Mouse (Mus musculus) adipocyte (in vitro differentiated cells): ENCODE measurements around the gene Gas1.

Experiments used
- DNase-seq: peaks from one replicate; pipeline ENCODE4 v3.0.0-alpha.2; 2016; ENCODE audit warnings: low spot score

Gas1 gene

DNA sequence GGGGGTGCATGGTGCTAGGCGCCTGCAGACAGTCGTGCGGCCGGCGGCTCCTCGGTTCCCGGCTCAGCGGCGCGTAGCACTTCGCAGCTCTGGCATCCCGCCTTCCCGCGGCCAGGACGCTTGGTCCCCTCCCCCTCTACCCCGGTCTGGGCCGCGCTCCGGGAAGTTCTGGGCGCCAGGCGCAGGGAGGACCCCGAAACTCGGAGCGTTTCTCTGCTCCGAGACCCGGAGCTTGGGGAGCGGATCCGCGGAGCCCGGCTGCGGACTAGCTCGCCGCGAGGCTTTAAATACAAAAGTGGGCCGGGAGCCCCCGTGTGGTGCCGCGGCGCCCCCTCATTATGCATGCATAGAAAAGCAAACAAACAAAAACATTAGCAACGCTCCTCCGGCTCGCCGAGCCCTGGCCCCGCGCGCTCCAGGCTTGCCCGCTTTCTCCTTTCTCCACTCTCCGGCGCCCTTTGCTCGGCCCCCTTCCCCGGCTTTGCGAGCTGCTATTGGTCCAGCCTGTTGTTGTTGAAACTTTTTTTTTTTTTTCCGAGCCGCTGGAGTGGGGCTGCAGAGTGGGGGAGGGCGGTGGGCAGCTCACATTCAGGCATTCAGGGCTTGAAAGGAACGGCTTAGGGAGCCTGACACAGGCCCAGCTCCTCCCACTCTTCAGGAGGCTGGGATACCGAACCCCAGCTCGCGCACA, at the start of gene Gas1:
Gas1 (minus strand) TSS at position 260 of the 691 bp plus-strand sequence.
- DNase-seq, result peak; percentile 95

DNA sequence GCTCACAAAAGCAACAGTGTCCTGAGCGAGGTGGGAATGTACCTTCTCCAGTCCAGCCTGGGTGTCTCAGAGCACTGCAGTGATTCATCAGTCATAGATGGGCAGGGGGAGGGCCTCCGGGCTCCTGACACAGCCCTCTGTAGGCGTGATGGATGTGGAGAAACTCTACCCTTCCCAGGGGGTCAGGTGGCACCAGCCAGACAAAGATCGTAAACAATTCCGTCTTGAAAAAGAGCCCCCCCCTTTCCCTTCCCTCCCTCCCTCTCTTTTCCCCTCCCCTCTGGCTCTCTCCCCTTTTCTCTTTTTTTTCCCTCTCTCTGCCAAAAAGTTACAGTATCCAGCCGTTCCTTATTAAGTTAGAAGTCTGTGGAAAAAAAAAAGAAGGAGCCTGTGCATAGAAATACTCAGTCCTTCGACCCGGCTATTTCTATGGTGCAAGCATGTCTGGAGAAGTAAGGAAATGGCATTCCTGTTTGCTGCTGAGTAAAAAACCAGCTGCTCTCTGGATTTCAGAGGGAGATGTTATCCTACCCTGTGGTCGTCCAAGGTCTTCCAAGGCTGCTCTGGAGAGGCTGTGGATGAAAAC, 49.2 kb upstream of the Gas1 start:
- peak; percentile 83 for DNase-seq

DNA sequence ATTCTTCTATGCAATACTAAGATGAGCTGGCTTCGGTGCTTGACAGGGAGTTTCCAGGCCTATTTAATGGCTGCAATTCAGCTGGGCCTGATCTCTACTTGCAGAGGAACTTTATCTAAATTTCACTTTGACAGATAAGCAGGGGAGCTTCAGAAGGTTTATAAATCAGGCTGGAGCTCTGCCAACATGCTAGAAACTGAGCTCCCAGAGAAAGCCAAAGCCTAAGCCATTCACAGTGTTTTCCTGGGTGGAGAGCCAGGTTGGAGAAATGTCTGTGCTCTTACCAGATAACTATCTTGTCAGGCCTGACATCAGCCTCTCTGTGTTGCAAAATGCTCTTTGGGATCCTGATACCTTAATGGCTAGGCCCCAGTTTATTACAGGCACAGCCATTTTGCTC, 48.6 kb upstream of the Gas1 start:
- DNase-seq, result peak; percentile 53

DNA sequence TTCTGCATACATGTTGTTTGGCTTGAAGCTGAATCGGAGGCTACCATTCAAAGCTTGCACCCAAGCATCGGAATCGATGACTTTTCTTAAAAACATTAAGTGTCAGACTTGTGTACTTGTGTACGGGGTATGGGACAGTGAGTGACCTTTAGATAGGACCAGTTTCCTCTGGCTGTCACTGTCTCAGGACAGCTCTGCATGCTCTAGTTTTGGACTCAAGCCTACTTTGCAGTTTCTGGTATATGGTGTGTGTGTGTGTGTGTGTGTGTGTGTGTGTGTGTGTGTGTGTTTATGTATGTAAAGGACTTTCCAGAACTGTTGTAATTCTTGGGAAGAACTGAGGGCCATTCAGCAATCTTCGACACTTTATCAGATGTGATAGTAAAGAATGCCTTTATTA, 48.1 kb upstream of the Gas1 start:
- DNase-seq, result no peak

DNA sequence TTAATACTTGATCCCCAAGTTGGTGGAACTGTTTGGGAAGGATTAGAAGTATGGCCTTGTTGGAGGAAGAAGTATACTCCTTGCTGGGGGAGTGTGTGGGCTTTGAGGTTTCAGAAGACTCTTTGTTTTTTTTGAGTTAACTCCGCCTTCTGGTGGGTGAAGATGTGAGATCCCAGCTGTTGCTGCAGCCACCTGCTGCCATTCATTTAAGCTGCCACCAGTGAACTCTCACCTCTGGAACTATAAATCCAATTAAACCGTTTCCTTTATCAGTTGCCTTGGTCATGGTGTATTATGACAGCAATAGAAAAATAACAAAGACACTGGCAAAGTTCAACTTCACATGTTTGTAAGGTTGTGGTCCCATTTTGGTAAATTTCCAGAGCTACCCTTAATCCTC, 46.6 kb upstream of the Gas1 start:
- DNase-seq, result no peak

DNA sequence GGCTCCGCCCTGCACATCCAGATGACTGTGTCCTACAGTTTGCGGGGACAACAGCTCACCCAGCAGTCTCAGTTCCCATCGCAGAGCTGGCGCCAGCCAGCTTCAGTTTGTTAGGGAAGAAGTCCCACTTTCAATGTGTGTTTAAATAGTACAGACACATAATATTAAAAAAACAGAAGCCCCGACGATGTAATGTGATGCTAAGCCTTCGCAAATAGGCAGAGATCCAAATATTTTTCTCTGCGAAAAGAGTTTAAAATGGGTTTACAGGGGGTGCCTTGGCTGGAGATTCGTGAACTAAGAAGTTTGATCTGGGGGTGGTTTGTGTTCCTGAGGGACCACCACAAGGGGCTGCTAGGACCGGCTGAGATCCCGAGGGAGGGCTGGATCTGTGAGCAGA, 45.2 kb upstream of the Gas1 start:
- DNase-seq, result no peak

- no peak for DNase-seq
Measured at GRCm38 (mm10) chr13:60213896-60214295, 36.7 kb upstream of the Gas1 start.

- DNase-seq, result peak; percentile 30
Measured at GRCm38 (mm10) chr13:60207135-60207601, 30.0 kb upstream of the Gas1 start.

- DNase-seq, result no peak
Measured at GRCm38 (mm10) chr13:60204746-60205145, 27.6 kb upstream of the Gas1 start.

DNA sequence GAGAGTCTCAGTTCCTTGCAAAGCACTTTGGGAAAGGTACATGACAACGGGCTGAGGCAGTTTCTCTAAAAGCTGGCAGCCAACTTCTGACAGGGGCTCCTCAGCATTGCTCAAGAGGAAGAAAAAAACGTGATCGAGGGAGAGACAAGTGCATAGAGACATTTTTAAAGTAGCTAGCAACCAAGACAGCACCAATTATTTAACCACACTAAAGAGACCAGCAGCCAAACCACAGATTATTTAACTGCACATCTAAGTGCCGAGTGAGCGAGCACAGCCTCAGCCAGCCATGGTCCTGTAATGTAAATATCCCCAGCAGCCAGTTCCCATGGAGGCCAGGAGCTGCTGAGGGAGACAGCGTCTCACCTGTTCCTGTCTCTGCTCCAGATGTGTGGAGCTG, 16.1 kb upstream of the Gas1 start:
- DNase-seq, result no peak

- DNase-seq, result no peak
Measured at GRCm38 (mm10) chr13:60189923-60190322, 12.8 kb upstream of the Gas1 start.

DNA sequence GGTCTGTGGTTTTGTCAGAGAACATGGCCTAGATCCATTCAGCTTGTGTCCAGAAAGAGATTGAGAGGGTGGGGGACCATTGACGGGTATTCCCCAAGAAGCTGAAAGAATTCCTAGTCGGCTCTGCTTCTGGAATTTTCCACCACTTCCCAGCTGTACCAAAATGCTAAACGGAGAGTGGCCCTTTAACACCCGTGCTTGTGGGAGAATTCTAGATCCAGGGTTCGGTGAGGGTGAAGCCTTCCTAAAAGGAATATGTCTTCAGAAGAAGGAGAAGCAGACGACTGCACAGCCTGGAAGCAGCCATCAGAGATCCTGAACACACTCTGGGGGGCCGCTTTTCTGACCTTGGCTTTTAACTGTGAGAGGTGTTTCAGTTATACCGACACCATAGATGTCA, 11.8 kb upstream of the Gas1 start:
- DNase-seq, result no peak

- DNase-seq, result no peak
Measured at GRCm38 (mm10) chr13:60187276-60187675, 10.1 kb upstream of the Gas1 start.

- no peak for DNase-seq
Measured at GRCm38 (mm10) chr13:60182346-60182745, 5.2 kb upstream of the Gas1 start.

GRCm38 (mm10) chr13:60179641-60180040, 2.5 kb upstream of the Gas1 start:
- no peak for DNase-seq

DNA sequence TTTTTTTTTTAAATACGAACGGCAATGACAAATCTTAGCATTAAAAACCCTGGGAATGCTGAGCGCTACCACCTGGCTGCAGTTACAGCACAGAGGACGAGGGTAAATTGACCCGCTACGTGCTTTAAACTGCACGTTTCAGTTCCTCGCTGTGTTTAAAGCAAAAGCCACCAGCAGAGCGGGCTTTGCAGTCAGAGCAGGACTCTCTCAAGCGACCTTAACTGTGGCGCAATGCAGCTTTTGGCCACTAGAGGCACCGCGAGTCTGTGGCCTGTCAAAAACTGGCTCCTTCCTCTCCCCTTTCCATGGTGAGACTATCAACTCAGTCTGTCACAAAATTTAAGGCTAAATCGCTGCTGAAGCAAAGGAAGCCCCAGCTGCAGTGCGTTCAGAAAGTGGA, 1.3 kb upstream of the Gas1 start:
- peak; percentile 97 for DNase-seq

- no peak for DNase-seq
Measured at GRCm38 (mm10) chr13:60177797-60178110, 589 bp upstream of the Gas1 start.

DNA sequence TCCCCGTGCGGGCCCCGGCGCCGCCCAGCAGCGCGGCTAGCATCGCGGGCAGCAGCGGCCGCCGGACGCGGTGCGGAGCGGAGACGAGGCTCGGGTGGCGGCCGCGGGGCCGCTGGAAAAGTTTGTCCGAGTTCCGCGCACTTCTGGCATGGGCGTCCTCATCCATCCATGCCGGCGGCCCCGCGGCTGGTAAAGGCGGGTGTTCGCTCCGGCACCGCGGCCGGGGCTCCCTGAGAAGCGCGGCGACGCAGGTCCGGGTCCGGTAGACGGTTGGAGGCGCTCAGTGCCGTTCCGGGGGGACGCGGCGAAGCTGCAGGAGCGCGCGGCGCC, 424 bp downstream of the Gas1 start:
- no peak for DNase-seq

DNA sequence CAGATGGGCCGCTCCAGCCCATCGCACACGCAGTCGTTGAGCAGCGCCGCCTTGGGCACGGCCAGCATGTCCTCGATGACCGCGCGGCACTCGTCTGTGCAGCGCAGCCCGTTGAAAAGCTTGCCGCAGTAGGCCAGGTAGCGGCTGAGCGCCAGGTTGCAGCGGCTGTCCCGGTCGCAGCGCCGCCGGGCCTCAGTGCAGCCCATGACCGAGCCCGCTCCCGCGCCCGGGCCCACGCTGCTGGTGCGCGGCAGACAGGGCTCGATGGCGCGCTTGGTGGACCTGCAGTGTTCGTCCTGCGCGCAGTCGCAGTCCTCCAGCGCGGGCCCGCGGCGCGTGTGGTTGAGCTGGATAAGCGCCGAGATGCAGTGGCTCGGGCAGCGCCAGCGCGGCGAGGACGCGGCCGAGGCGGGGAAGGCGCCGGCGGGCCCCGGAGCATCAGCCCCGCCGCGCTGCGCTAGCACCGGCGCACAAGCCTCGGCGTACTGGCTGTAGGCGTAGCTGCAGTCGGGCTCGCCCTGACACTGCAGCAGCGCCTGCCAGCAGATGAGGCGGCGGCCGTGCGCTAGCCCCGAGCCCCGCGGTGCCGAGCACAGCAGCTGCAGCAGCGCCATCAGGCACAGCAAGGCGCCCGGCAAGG, 909 bp downstream of the Gas1 start:
- DNase-seq, result peak; percentile 72

DNA sequence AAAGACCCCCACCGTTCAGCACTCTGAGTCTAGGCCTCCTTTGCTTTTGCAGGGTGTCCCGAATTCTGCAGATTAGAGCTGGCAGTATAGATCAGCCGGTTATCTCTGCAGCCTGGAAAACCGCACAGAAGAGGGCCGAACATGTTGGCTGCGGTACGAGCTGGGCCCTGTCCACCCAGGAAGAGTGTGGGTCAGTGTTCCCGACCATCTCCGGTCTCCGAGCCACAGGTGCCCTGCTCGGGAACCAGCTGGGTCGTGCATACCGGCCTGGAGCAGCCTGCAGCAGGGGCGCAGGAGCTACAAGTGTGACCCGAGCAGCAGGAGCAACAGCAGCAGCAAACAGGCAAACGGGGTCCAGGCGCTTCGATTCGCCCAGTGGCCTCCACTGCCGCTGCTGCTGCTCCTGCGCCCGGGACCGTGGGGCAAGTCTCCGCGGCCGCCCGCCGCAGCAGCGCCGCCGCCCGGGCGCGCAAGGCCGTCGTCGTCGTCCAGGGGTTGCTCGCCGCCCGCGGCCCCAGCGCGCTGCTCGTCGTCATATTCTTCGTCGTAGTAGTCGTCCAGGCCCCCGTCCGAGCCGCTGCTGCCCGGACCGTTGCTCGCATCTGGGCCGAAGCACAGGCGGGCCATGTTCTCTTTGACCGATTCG, 1.6 kb downstream of the Gas1 start:
- peak; percentile 34 for DNase-seq

- DNase-seq, result peak; percentile 60
Measured at GRCm38 (mm10) chr13:60174953-60175352, 2.2 kb downstream of the Gas1 start.

- peak; percentile 65 for DNase-seq
Measured at GRCm38 (mm10) chr13:60173591-60174524, 3.3 kb downstream of the Gas1 start.
